ENCODE assay signal across 9 mouse cellular contexts in the genomic region with DNA sequence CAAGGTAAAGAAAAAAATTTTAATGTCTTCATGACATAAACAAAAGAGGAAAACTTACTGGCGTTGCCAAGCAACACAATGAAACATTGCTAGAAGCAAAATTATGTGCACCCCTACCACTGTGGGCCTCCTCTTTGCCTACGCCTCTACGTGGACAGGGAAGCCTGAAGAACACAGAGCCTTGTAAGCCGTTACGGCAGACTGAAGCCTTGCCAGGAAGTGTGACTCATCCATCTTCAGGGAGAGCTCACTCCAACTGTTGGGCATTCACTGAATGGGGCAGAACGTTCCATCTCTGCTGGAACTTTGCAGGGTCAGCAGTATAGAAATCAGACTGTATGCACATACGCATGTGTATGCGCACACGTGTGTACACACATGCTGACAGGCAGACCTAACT. TPM values are rescaled to one million over a fixed set of nuclear protein-coding genes. Genes with fewer than 3 reads are reported as not detected.
DNase-seq lines count a peak whose midpoint lies in the region; ATAC-seq lines count a peak whose summit lies in the region.
"Had no signal": no experiment of that assay in that cellular context is flagged by ENCODE, and none has a peak within 500 bp of the region (broad histone marks: within the 10 kb centered on the region; RNA-seq: fewer than 3 reads in every experiment).

No protein-coding gene starts in this region.

- 45% methylated on average over 9 of the region's 9 CpGs for WGBS in stomach, embryonic 15.5 days
- WGBS in forebrain, embryonic 16.5 days, result 80% methylated on average over 9 of the region's 9 CpGs
- 76% methylated on average over 9 of the region's 9 CpGs for WGBS in forebrain, embryonic 14.5 days

- intact Hi-C loops in gastrocnemius, postnatal 14 days (cut with DNase I; ENCODE audit: low total_unique reads), result no loop called here
- intact Hi-C loops in left cerebral cortex, postnatal 36 days (cut with DNase I), result no loop called here

- H3K9ac ChIP-seq in stomach, embryonic 15.5 days, result no peak overlapping the region
- H3K9ac ChIP-seq in forebrain, embryonic 16.5 days (replicated peaks; ENCODE audit: low read depth, low read length), result no peak overlapping the region
- no peak overlapping the region for H3K9ac ChIP-seq in forebrain, embryonic 14.5 days (ENCODE audit: low read length)
- H3K9ac ChIP-seq: heart, embryonic 13.5 days had no signal

- no peak overlapping the region for H3K4me2 ChIP-seq in stomach, embryonic 15.5 days
- no peak overlapping the region for H3K4me2 ChIP-seq in forebrain, embryonic 16.5 days (ENCODE audit: low read length)
- no peak overlapping the region for H3K4me2 ChIP-seq in forebrain, embryonic 14.5 days (ENCODE audit: low read length)
- H3K4me2 ChIP-seq: heart, embryonic 13.5 days had no signal

- H3K27ac ChIP-seq in stomach, embryonic 15.5 days, result no peak overlapping the region
- no peak overlapping the region for H3K27ac ChIP-seq in forebrain, embryonic 16.5 days (ENCODE audit: low read length)
- H3K27ac ChIP-seq in forebrain, embryonic 14.5 days (ENCODE audit: low read depth, low read length), result no peak overlapping the region
- H3K27ac ChIP-seq: heart, embryonic 13.5 days had no signal

- peaks cover 18% of the 10 kb centered on the region for H3K4me1 ChIP-seq in stomach, embryonic 15.5 days
- peaks cover 13% of the 10 kb centered on the region for H3K4me1 ChIP-seq in forebrain, embryonic 16.5 days (replicated peaks; ENCODE audit: control insufficient read depth, insufficient read depth, low read length)
- H3K4me1 ChIP-seq in forebrain, embryonic 14.5 days (ENCODE audit: control insufficient read depth, insufficient read depth, low read length), result peaks cover 9% of the 10 kb centered on the region; the same call in 1 of the 2 replicates

- H3K36me3 ChIP-seq in stomach, embryonic 15.5 days, result no peaks in the 10 kb centered on the region
- H3K36me3 ChIP-seq in forebrain, embryonic 16.5 days (ENCODE audit: control insufficient read depth, insufficient read depth), result no peaks in the 10 kb centered on the region
- H3K36me3 ChIP-seq in forebrain, embryonic 14.5 days (ENCODE audit: control insufficient read depth, insufficient read depth, low read length), result no peaks in the 10 kb centered on the region
- H3K36me3 ChIP-seq: heart, embryonic 13.5 days had no signal

- peak; percentile 41 for ATAC-seq in stomach, embryonic 15.5 days (ENCODE audit: insufficient read depth, low FRiP score, low read depth)
- no peak for ATAC-seq in forebrain, embryonic 16.5 days
- ATAC-seq in forebrain, embryonic 14.5 days, result no peak

- DNase-seq in urinary bladder, postnatal 25 days (ENCODE audit: low spot score), result peak; percentile 51
- no peak for DNase-seq in urinary bladder, adult 2 months (ENCODE audit: low spot score)
- peak; percentile 69 for DNase-seq in gastrocnemius, postnatal 14 days
- DNase-seq in left cerebral cortex, postnatal 36 days (ENCODE audit: low spot score in 2 of 2), result peak; percentile 75 to 81
- no peak for DNase-seq in forebrain, embryonic 14.5 days (ENCODE audit: low spot score)
- no peak for DNase-seq in embryo, embryonic 9.5 days (ENCODE audit: extremely low spot score)

- no peaks in the 10 kb centered on the region for H3K27me3 ChIP-seq in stomach, embryonic 15.5 days (replicated peaks)
- H3K27me3 ChIP-seq in forebrain, embryonic 16.5 days (replicated peaks; ENCODE audit: control insufficient read depth, insufficient read depth, low read length), result 0 out of 2 replicates have a peak, but pooled peaks cover 2% of the 10 kb centered on the region
- H3K27me3 ChIP-seq in forebrain, embryonic 14.5 days (replicated peaks; ENCODE audit: control insufficient read depth, insufficient read depth, low read length), result no peaks in the 10 kb centered on the region
- H3K27me3 ChIP-seq: heart, embryonic 13.5 days had no signal

- H3K4me3 ChIP-seq in stomach, embryonic 15.5 days (replicated peaks), result no peak overlapping the region
- no peak overlapping the region for H3K4me3 ChIP-seq in forebrain, embryonic 16.5 days (replicated peaks; ENCODE audit: low read length)
- H3K4me3 ChIP-seq in forebrain, embryonic 14.5 days (ENCODE audit: low read depth, low read length), result no peak overlapping the region
- H3K4me3 ChIP-seq: heart, embryonic 13.5 days had no signal

- H3K9me3 ChIP-seq in stomach, embryonic 15.5 days, result no peaks in the 10 kb centered on the region
- H3K9me3 ChIP-seq in forebrain, embryonic 16.5 days (ENCODE audit: control insufficient read depth, low read length), result no peaks in the 10 kb centered on the region
- no peaks in the 10 kb centered on the region for H3K9me3 ChIP-seq in forebrain, embryonic 14.5 days (replicated peaks; ENCODE audit: control insufficient read depth, low read length)
- H3K9me3 ChIP-seq: heart, embryonic 13.5 days had no signal

RNA-seq across cellular contexts. Expression of a gene that starts 3.3 kb away (rescaled TPM):
- 4.1 and 4.3 TPM in 2 replicates for polyA plus RNA-seq in urinary bladder, adult 2 months (2012; rRNA removed)
- total RNA-seq in gastrocnemius, postnatal 14 days (2021), result 1 to 10 TPM; 2.0 to 2.1 TPM
- under 1 TPM; 0.20 to 0.27 TPM for total RNA-seq in left cerebral cortex, postnatal 36 days (2021)
- polyA plus RNA-seq in stomach, embryonic 15.5 days (2015; fragmentation: Nextera tagmentation; extraction: Ambion mirVana), result 2.1 and 2.5 TPM in 2 replicates
- polyA plus RNA-seq in forebrain, embryonic 16.5 days (2015; fragmentation: Nextera tagmentation; extraction: Ambion mirVana), result 0.09 TPM in 1 of 2 replicates, not detected in the other
- 0.11 and 0.26 TPM in 2 replicates for polyA plus RNA-seq in forebrain, embryonic 14.5 days (2014; fragmentation: Nextera tagmentation; extraction: Ambion mirVana)

Comparison
In these comparisons a context has a peak if more than half of its experiments do, and no peak if none do; other contexts are left out.
1. DNase-seq: peak in urinary bladder, postnatal 25 days (single experiment), gastrocnemius, postnatal 14 days (single experiment) and left cerebral cortex, postnatal 36 days (2 of 2); none in urinary bladder, adult 2 months (single experiment), forebrain, embryonic 14.5 days (single experiment) and embryo, embryonic 9.5 days (single experiment).